Mouse (Mus musculus) heart, postnatal 0 days (tissue): ENCODE data around the gene Trappc3. TPM values are rescaled to one million over a fixed set of nuclear protein-coding genes. Genes with fewer than 3 reads are reported as not detected.

ENCODE experiments used
- ATAC-seq: fragments of 200-750 bp; cut with Nextera tagmentation; 2 replicates; pipeline ENCODE4 v1.8.0; 2017; ENCODE audit warnings: low read depth, moderate number of reproducible peaks, moderate library complexity; ENCODE audit not compliant: insufficient read depth
- DNase-seq: peaks from one replicate; pipeline ENCODE4 v3.0.0-alpha.2; 2016; ENCODE audit warnings: low spot score
- H3K27ac ChIP-seq: fragments of 300-500 bp; sonication (generic); 2 replicates; pipeline ENCODE4 v1.5.1; 2014; ENCODE audit warnings: low read depth, mild to moderate bottlenecking
- H3K27me3 ChIP-seq: fragments of 300-500 bp; sonication (generic); 2 replicates; pipeline ENCODE4 v1.6.1; 2014; ENCODE audit warnings: low read length, mixed read lengths; ENCODE audit not compliant: control insufficient read depth, insufficient read depth
- H3K36me3 ChIP-seq: fragments of 300-500 bp; sonication (generic); replicated peaks from 2 replicates; pipeline ENCODE4 v1.6.1; 2014; ENCODE audit warnings: low read length, mixed read lengths; ENCODE audit not compliant: control insufficient read depth, insufficient read depth
- H3K4me1 ChIP-seq: fragments of 300-500 bp; sonication (generic); 2 replicates; pipeline ENCODE4 v1.6.1; 2014; ENCODE audit warnings: antibody characterized with exemption; ENCODE audit not compliant: control insufficient read depth, insufficient read depth
- H3K4me2 ChIP-seq: fragments of 300-500 bp; sonication (generic); 2 replicates; pipeline ENCODE4 v1.6.1; 2014; ENCODE audit warnings: low read depth, mild to moderate bottlenecking, low read length, moderate library complexity
- H3K4me3 ChIP-seq: fragments of 300-500 bp; sonication (generic); 2 replicates; pipeline ENCODE4 v1.5.1; 2014; ENCODE audit warnings: low read depth, low read length
- H3K9ac ChIP-seq: fragments of 300-500 bp; sonication (generic); replicated peaks from 2 replicates; pipeline ENCODE4 v1.6.1; 2014; ENCODE audit warnings: low read depth, low read length, mixed read lengths
- H3K9me3 ChIP-seq: fragments of 300-500 bp; sonication (generic); replicated peaks from 2 replicates; pipeline ENCODE4 v1.6.1; 2016; ENCODE audit warnings: low read length; ENCODE audit not compliant: control insufficient read depth
- CTCF ChIP-seq: IDR thresholded peaks from 2 replicates; pipeline ENCODE4 v1.5.1; 2016; ENCODE audit warnings: antibody characterized with exemption, control low read depth, low read depth
- EP300 ChIP-seq: IDR thresholded peaks from 2 replicates; pipeline ENCODE4 v1.6.1; 2016; ENCODE audit warnings: antibody characterized with exemption, low read depth
- WGBS: fragments of 180-500 bp; shearing (Covaris S2); extraction: QIAGEN DNeasy Blood & Tissue Kit; methylation state at CpG from one replicate; pipeline ENCODE4 v1.1.7; 2014; 5-methylcytosine and 5-hydroxymethylcytosine counted together
- polyA plus RNA-seq: library from polyadenylated mRNA; unstranded; fragments of >200 nt; fragmentation: Nextera tagmentation; extraction: Ambion mirVana; gene quantifications from 2 replicates; pipeline ENCODE4 v1.2.1, GENCODE M21; 2015
- total RNA-seq: library from RNA; depleted of rRNA; stranded (reverse); fragments of >200 nt; gene quantifications from 2 replicates; pipeline ENCODE4 v1.2.3, GENCODE M21; 2014; ENCODE audit warnings: low replicate concordance

Gene Trappc3
- total and polyA plus RNA-seq, 2 experiments from 2014 or later, result 46.4 to 86.7 TPM

DNA sequence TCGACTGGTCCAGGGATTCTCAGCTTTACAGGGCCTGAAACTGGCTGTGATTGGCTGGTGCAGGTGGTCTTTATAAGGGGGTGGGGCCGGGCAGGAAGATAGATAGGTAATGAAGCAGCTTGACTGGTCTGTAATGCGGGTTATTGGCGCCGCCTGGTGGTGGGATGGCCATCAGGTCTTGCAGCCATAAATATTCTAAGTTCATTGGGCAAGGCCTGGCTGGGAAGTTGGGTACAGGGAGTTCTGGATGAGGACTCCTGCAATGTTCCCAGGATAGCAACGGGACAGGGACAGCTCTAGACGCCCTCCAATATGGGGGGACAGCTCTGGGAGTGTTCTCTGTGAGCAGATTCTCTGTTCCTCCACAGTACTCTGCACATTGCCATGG lies 47.8 kb downstream of the Trappc3 start:
- ATAC-seq (peak; percentile 57; the same call in 1 of the 2 replicates), DNase-seq (peak; percentile 45)
- 0% methylated on average over 7 of the region's 7 CpGs for WGBS
- Histone ChIP-seq H3K36me3 (no peaks in the 10 kb centered on the region), H3K27ac (no peak overlapping the region), H3K9me3 (no peaks in the 10 kb centered on the region), H3K4me2 (peak overlapping the region; percentile 44; the same call in 1 of the 2 replicates), H3K4me1 (0 out of 2 replicates have a peak, but pooled peaks cover 3% of the 10 kb centered on the region), H3K9ac (no peak overlapping the region), H3K27me3 (0 out of 2 replicates have a peak, but pooled peaks cover 10% of the 10 kb centered on the region), H3K4me3 (no peak overlapping the region)
- TF ChIP-seq CTCF (peak; percentile 80), EP300 (no peak)

DNA sequence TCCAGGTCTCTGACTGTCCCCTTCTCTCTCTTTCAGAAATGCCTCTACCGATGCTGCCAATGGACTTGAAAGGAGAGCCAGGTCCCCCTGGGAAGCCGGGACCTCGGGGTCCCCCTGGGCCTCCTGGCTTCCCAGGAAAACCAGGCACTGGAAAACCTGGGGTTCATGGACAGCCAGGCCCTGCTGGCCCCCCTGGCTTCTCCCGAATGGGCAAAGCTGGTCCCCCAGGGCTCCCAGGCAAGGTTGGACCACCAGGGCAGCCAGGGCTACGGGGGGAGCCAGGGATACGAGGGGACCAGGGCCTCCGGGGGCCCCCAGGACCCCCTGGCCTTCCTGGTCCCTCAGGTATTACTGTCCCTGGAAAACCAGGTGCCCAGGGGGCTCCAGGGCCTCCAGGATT lies 48.2 kb downstream of the Trappc3 start:
- peak; percentile 0 for DNase-seq

DNA sequence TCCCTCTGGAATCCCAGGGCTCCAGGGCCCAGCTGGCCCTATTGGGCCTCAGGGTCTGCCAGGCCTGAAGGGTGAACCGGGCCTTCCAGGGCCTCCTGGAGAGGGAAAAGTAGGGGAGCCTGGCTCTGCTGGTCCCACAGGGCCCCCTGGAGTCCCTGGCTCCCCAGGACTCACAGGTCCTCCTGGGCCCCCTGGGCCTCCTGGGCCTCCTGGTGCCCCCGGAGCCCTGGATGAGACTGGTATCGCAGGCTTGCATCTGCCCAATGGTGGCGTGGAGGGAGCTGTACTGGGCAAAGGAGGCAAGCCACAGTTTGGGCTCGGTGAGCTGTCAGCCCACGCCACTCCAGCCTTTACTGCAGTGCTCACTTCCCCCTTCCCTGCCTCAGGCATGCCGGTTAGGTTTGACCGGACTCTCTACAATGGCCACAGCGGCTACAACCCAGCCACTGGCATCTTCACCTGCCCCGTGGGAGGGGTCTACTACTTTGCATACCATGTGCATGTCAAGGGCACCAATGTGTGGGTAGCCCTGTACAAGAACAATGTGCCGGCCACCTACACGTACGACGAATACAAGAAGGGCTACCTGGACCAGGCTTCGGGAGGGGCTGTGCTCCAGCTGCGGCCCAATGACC lies 49.6 kb downstream of the Trappc3 start:
- no peak overlapping the region for H3K27ac ChIP-seq
- no peak for TF ChIP-seq CTCF
- TF ChIP-seq EP300, result no peak
- 91% methylated on average over 16 of the region's 16 CpGs for WGBS

More for the DNA sequence above, 48.2 kb downstream of the Trappc3 start:
- H3K27ac ChIP-seq, result no peak overlapping the region
- 68% methylated on average over 7 of the region's 7 CpGs for WGBS
- no peaks in the 10 kb centered on the region for H3K36me3 ChIP-seq
- 0 out of 2 replicates have a peak, but pooled peaks cover 3% of the 10 kb centered on the region for H3K4me1 ChIP-seq
- H3K4me2 ChIP-seq, result no peak overlapping the region
- TF ChIP-seq EP300 (no peak), CTCF (no peak)
- H3K27me3 ChIP-seq, result 0 out of 2 replicates have a peak, but pooled peaks cover 10% of the 10 kb centered on the region
- no peak for ATAC-seq
- no peak overlapping the region for H3K4me3 ChIP-seq
- H3K9me3 ChIP-seq, result no peaks in the 10 kb centered on the region
- H3K9ac ChIP-seq, result no peak overlapping the region

DNA sequence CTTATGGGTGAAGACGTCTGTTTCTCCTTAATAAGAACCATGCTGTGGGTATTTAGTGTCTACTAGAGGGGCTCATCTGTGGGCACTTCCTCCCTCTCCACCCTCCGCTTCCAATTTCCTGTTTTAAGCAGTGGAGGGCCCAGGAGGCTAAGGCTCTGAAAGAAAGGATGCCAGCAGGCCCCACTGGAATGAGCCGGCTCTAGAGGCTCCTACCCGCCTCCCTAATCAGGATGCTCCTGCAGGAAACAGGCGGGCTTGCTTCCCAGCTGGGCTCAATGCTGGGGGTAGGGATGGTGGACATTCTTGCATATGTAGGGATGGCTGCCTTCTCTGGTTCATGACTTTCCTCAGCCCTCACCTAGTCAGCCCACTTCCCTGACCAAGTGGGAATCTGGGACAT lies 51.1 kb downstream of the Trappc3 start:
- H3K4me2 ChIP-seq, result no peak overlapping the region
- ATAC-seq (peak; percentile 27; the same call in 1 of the 2 replicates), DNase-seq (no peak)
- H3K36me3 ChIP-seq, result peaks cover 21% of the 10 kb centered on the region
- H3K27me3 ChIP-seq, result 0 out of 2 replicates have a peak, but pooled peaks cover 10% of the 10 kb centered on the region
- H3K4me3 ChIP-seq, result no peak overlapping the region
- 33% methylated on average over 5 of the region's 5 CpGs for WGBS
- H3K4me1 ChIP-seq, result 0 out of 2 replicates have a peak, but pooled peaks cover 3% of the 10 kb centered on the region
- H3K9me3 ChIP-seq, result no peaks in the 10 kb centered on the region
- TF ChIP-seq EP300, result no peak
- TF ChIP-seq CTCF, result no peak
- no peak overlapping the region for H3K9ac ChIP-seq
- no peak overlapping the region for H3K27ac ChIP-seq

More for the DNA sequence above, 49.6 kb downstream of the Trappc3 start:
- Histone ChIP-seq H3K9me3 (no peaks in the 10 kb centered on the region), H3K27me3 (0 out of 2 replicates have a peak, but pooled peaks cover 10% of the 10 kb centered on the region), H3K4me2 (no peak overlapping the region), H3K4me1 (0 out of 2 replicates have a peak, but pooled peaks cover 3% of the 10 kb centered on the region), H3K9ac (no peak overlapping the region), H3K36me3 (peaks cover 6% of the 10 kb centered on the region), H3K4me3 (no peak overlapping the region)
- DNase-seq, result no peak
- no peak for ATAC-seq

DNA sequence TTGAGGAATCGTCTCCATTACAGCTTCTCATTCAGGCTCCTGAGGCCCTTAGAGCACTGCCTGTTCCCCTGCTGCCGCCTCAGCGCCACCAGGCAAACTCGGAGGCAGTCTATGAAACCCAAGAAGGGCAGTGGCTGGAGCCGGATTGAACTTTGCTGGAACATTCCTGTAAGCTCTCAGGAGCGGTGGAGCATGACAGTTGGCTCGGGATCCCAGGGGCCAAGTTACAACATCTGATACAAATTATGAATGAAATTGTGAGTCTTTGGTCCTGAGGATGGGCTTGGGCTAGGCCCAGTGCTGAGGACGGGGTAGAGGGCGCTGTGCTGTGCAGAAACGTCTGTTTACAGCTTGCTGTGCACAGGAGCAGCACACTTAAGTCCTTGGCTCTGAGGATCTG lies 52.3 kb downstream of the Trappc3 start:
- Histone ChIP-seq H3K27me3 (0 out of 2 replicates have a peak, but pooled peaks cover 3% of the 10 kb centered on the region), H3K9me3 (no peaks in the 10 kb centered on the region), H3K36me3 (peaks cover 23% of the 10 kb centered on the region), H3K4me3 (no peak overlapping the region), H3K4me2 (no peak overlapping the region), H3K4me1 (0 out of 2 replicates have a peak, but pooled peaks cover 3% of the 10 kb centered on the region), H3K27ac (no peak overlapping the region), H3K9ac (no peak overlapping the region)
- ATAC-seq (no peak), DNase-seq (no peak)
- TF ChIP-seq EP300, result no peak
- no peak for TF ChIP-seq CTCF
- WGBS, result 60% methylated on average over 10 of the region's 10 CpGs
